Mouse (Mus musculus) small intestine, adult 2 months (tissue): ENCODE results near the gene Plbd2.

Experiments
- CTCF ChIP-seq: fragments of 200-500 bp; IDR thresholded peaks from 2 replicates; pipeline ENCODE4 v1.5.1; 2012; ENCODE audit warnings: low read depth, mild to moderate bottlenecking, control low read depth, inconsistent platforms, low read length, moderate library complexity, mixed read lengths; ENCODE audit not compliant: insufficient replicate concordance, insufficient read length; ENCODE audit errors: extremely low read depth
- POLR2A ChIP-seq: fragments of 200-500 bp; IDR thresholded peaks from 2 replicates; pipeline ENCODE4 v1.6.1; 2012; ENCODE audit warnings: low read depth, mild to moderate bottlenecking, control low read depth, inconsistent platforms, low read length, moderate library complexity

- no peak for TF ChIP-seq CTCF
- no peak for TF ChIP-seq POLR2A
These were observed 27.1 kb downstream of the Plbd2 start, which contains the start of gene Sds for GRCm38 (mm10) chr5:120476296-120476695.
